24 mouse cellular contexts compared by ENCODE assay signal in the genomic region with DNA sequence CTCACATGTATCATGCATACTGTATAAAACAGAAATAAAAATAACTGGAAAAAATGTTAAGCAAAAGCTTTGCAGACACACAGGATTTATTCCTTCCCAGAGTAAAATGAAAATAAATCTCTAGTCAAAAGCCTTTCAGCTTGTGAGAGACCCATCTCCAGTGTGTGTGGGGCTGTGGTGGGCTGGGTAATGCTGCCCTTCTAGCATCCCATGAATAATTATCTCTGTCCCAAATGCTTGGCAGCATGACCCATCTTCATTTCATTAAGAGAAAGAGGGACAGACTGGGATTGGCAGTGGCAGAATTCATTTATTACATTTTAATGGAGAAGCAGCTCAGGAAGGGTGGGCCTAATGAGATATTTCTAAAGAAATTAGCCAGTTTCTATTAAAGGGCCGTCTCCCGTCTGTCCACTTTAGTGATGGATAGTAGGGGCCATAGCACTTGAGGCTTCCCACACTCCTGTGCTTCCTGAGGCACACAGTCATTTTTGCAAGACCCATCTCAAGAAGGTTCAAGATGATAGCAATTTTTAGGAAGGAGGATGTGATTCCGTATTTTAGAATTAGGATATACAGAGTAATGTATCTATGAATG.
DNase-seq lines count a peak whose midpoint lies in the region; ATAC-seq and TF ChIP-seq lines count a peak whose summit lies in the region.
"Had no signal": no experiment of that assay in that cellular context is flagged by ENCODE, and none has a peak within 500 bp of the region (broad histone marks: within the 10 kb centered on the region; RNA-seq: fewer than 3 reads in every experiment).

No protein-coding gene starts in this region.

- no peak overlapping the region for H3K9ac ChIP-seq in hindbrain, embryonic 12.5 days
- H3K9ac ChIP-seq in hindbrain, postnatal 0 days (replicated peaks; ENCODE audit: low read length) = no peak overlapping the region
- H3K9ac ChIP-seq in midbrain, postnatal 0 days (replicated peaks; ENCODE audit: low read length, poor library complexity, severe bottlenecking) = no peak overlapping the region
- H3K9ac ChIP-seq in midbrain, embryonic 15.5 days = no peak overlapping the region
- H3K9ac ChIP-seq in hindbrain, embryonic 15.5 days = no peak overlapping the region
- H3K9ac ChIP-seq: embryonic facial prominence, embryonic 13.5 days; embryonic facial prominence, embryonic 15.5 days; forebrain, embryonic 12.5 days had no signal

- no peaks in the 10 kb centered on the region for H3K4me1 ChIP-seq in hindbrain, embryonic 12.5 days
- no peaks in the 10 kb centered on the region for H3K4me1 ChIP-seq in hindbrain, postnatal 0 days (ENCODE audit: insufficient read depth, low read length)
- H3K4me1 ChIP-seq in midbrain, postnatal 0 days (ENCODE audit: insufficient read depth, low read length) = no peaks in the 10 kb centered on the region
- H3K4me1 ChIP-seq in midbrain, embryonic 15.5 days = no peaks in the 10 kb centered on the region
- no peaks in the 10 kb centered on the region for H3K4me1 ChIP-seq in hindbrain, embryonic 15.5 days (replicated peaks)
- H3K4me1 ChIP-seq: embryonic facial prominence, embryonic 13.5 days; embryonic facial prominence, embryonic 15.5 days; forebrain, embryonic 10.5 days; forebrain, embryonic 12.5 days had no signal

- H3K4me2 ChIP-seq in hindbrain, embryonic 12.5 days (replicated peaks) = no peak overlapping the region
- no peak overlapping the region for H3K4me2 ChIP-seq in hindbrain, postnatal 0 days (ENCODE audit: low read depth, low read length)
- H3K4me2 ChIP-seq in midbrain, postnatal 0 days (ENCODE audit: low read depth, low read length, poor library complexity, severe bottlenecking) = no peak overlapping the region
- H3K4me2 ChIP-seq in midbrain, embryonic 15.5 days = no peak overlapping the region
- H3K4me2 ChIP-seq in hindbrain, embryonic 15.5 days = no peak overlapping the region
- H3K4me2 ChIP-seq: embryonic facial prominence, embryonic 13.5 days; embryonic facial prominence, embryonic 15.5 days; forebrain, embryonic 12.5 days had no signal

- H3K4me3 ChIP-seq in hindbrain, embryonic 12.5 days = no peak overlapping the region
- no peak overlapping the region for H3K4me3 ChIP-seq in hindbrain, postnatal 0 days (ENCODE audit: low read length)
- H3K4me3 ChIP-seq in midbrain, postnatal 0 days (ENCODE audit: low read depth, low read length) = no peak overlapping the region
- no peak overlapping the region for H3K4me3 ChIP-seq in midbrain, embryonic 15.5 days
- no peak overlapping the region for H3K4me3 ChIP-seq in hindbrain, embryonic 15.5 days
- H3K4me3 ChIP-seq: embryonic facial prominence, embryonic 13.5 days; embryonic facial prominence, embryonic 15.5 days; erythroblast, embryonic 14.5 days; forebrain, embryonic 10.5 days; forebrain, embryonic 12.5 days had no signal

- no peak for DNase-seq in hindbrain, postnatal 0 days (ENCODE audit: low spot score)
- peak; percentile 6 for DNase-seq in midbrain, postnatal 0 days (ENCODE audit: low spot score)
- DNase-seq in gastrocnemius, postnatal 25 days = no peak
- DNase-seq: adrenal gland, adult 2 months; adrenal gland, postnatal 10 days; adrenal gland, postnatal 25 days; cerebellum, adult 11 months; cerebellum, adult 18-20 months; cerebellum, adult 8-10 months; cerebellum, adult 9-11 months; cerebellum, postnatal 14 days; cerebellum, postnatal 36 days; embryo, embryonic 11 days had no signal

- WGBS in hindbrain, embryonic 12.5 days = 72% methylated on average over 3 of the region's 3 CpGs
- 68% methylated on average over 3 of the region's 3 CpGs for WGBS in hindbrain, postnatal 0 days
- 72% methylated on average over 3 of the region's 3 CpGs for WGBS in midbrain, postnatal 0 days
- 75% methylated on average over 3 of the region's 3 CpGs for WGBS in midbrain, embryonic 15.5 days
- 60% methylated on average over 3 of the region's 3 CpGs for WGBS in hindbrain, embryonic 15.5 days

- no peaks in the 10 kb centered on the region for H3K27me3 ChIP-seq in hindbrain, embryonic 12.5 days
- no peaks in the 10 kb centered on the region for H3K27me3 ChIP-seq in hindbrain, postnatal 0 days (ENCODE audit: insufficient read depth, low read length)
- H3K27me3 ChIP-seq in midbrain, postnatal 0 days (ENCODE audit: insufficient read depth, low read length) = no peaks in the 10 kb centered on the region
- H3K27me3 ChIP-seq in midbrain, embryonic 15.5 days (replicated peaks) = no peaks in the 10 kb centered on the region
- no peaks in the 10 kb centered on the region for H3K27me3 ChIP-seq in hindbrain, embryonic 15.5 days
- H3K27me3 ChIP-seq: embryonic facial prominence, embryonic 13.5 days; embryonic facial prominence, embryonic 15.5 days; forebrain, embryonic 12.5 days had no signal

- no peaks in the 10 kb centered on the region for H3K36me3 ChIP-seq in hindbrain, embryonic 12.5 days
- H3K36me3 ChIP-seq in hindbrain, postnatal 0 days (ENCODE audit: insufficient read depth, low read length) = no peaks in the 10 kb centered on the region
- no peaks in the 10 kb centered on the region for H3K36me3 ChIP-seq in midbrain, postnatal 0 days (ENCODE audit: insufficient read depth, low read length)
- no peaks in the 10 kb centered on the region for H3K36me3 ChIP-seq in midbrain, embryonic 15.5 days (replicated peaks)
- H3K36me3 ChIP-seq in hindbrain, embryonic 15.5 days = no peaks in the 10 kb centered on the region
- H3K36me3 ChIP-seq: embryonic facial prominence, embryonic 13.5 days; embryonic facial prominence, embryonic 15.5 days; forebrain, embryonic 10.5 days; forebrain, embryonic 12.5 days had no signal

- H3K9me3 ChIP-seq in hindbrain, embryonic 12.5 days (replicated peaks) = no peaks in the 10 kb centered on the region
- no peaks in the 10 kb centered on the region for H3K9me3 ChIP-seq in hindbrain, postnatal 0 days (ENCODE audit: low read length)
- no peaks in the 10 kb centered on the region for H3K9me3 ChIP-seq in midbrain, postnatal 0 days (ENCODE audit: low read length)
- no peaks in the 10 kb centered on the region for H3K9me3 ChIP-seq in midbrain, embryonic 15.5 days
- no peaks in the 10 kb centered on the region for H3K9me3 ChIP-seq in hindbrain, embryonic 15.5 days
- H3K9me3 ChIP-seq: embryonic facial prominence, embryonic 13.5 days; embryonic facial prominence, embryonic 15.5 days; forebrain, embryonic 10.5 days; forebrain, embryonic 12.5 days had no signal

- no peak for TF ChIP-seq CTCF in hindbrain, postnatal 0 days (IDR thresholded peaks at IDR 0.05; ENCODE audit: low read depth)
- no peak for TF ChIP-seq CTCF in midbrain, postnatal 0 days (IDR thresholded peaks at IDR 0.05)

- no peak overlapping the region for H3K27ac ChIP-seq in hindbrain, embryonic 12.5 days
- no peak overlapping the region for H3K27ac ChIP-seq in hindbrain, postnatal 0 days
- H3K27ac ChIP-seq in midbrain, postnatal 0 days (ENCODE audit: low read depth, low read length) = no peak overlapping the region
- no peak overlapping the region for H3K27ac ChIP-seq in midbrain, embryonic 15.5 days
- H3K27ac ChIP-seq in hindbrain, embryonic 15.5 days (replicated peaks) = no peak overlapping the region
- H3K27ac ChIP-seq: embryonic facial prominence, embryonic 13.5 days; embryonic facial prominence, embryonic 15.5 days; forebrain, embryonic 10.5 days; forebrain, embryonic 12.5 days had no signal

- ATAC-seq in hindbrain, embryonic 12.5 days (ENCODE audit: low FRiP score) = peak; percentile 78
- no peak for ATAC-seq in hindbrain, postnatal 0 days
- no peak for ATAC-seq in midbrain, postnatal 0 days (ENCODE audit: low FRiP score)
- no peak for ATAC-seq in midbrain, embryonic 15.5 days (replicated peaks)
- ATAC-seq in hindbrain, embryonic 15.5 days (ENCODE audit: low FRiP score, low read depth) = peak; percentile 48; the same call in 1 of the 2 replicates
- no peak for ATAC-seq in cerebellum, adult (ENCODE audit: insufficient number of reproducible peaks, low FRiP score, low TSS enrichment)
- ATAC-seq: forebrain, embryonic 14.5 days; forebrain, embryonic 16.5 days had no signal

Comparison
In these comparisons a context has a peak if more than half of its experiments do, and no peak if none do; other contexts are left out.
1. ATAC-seq: peak in hindbrain, embryonic 12.5 days (single experiment) and hindbrain, embryonic 15.5 days (single experiment); none in hindbrain, postnatal 0 days (single experiment), midbrain, postnatal 0 days (single experiment), midbrain, embryonic 15.5 days (single experiment) and cerebellum, adult (single experiment).